Mouse (Mus musculus) lung, postnatal 14 days (tissue): ENCODE measurements around the gene Hsp90ab1.

ENCODE experiments used
- DNase-seq: peaks from one replicate; pipeline ENCODE4 v3.0.0; 2021

Gene Hsp90ab1

GRCm38 (mm10) chr17:45595736-45596390, 22.8 kb upstream of the Hsp90ab1 start:
- no peak for DNase-seq

- peak; percentile 82 for DNase-seq
Observed at GRCm38 (mm10) chr17:45594881-45595735, 22.0 kb upstream of the Hsp90ab1 start.

- no peak for DNase-seq
Observed at GRCm38 (mm10) chr17:45594195-45594594, 21.1 kb upstream of the Hsp90ab1 start.

- DNase-seq, result no peak
Observed at GRCm38 (mm10) chr17:45593479-45593878, 20.4 kb upstream of the Hsp90ab1 start.

GRCm38 (mm10) chr17:45592606-45593431, 19.7 kb upstream of the Hsp90ab1 start:
- DNase-seq, result peak; percentile 57

- no peak for DNase-seq
Observed at GRCm38 (mm10) chr17:45591701-45592605, 18.9 kb upstream of the Hsp90ab1 start.

- no peak for DNase-seq
Observed at GRCm38 (mm10) chr17:45590410-45590809, 17.3 kb upstream of the Hsp90ab1 start.

- DNase-seq, result no peak
Observed at GRCm38 (mm10) chr17:45589844-45590243, 16.8 kb upstream of the Hsp90ab1 start.

GRCm38 (mm10) chr17:45589236-45589635, 16.2 kb upstream of the Hsp90ab1 start:
- DNase-seq, result no peak

- no peak for DNase-seq
Observed at GRCm38 (mm10) chr17:45588370-45588769, 15.3 kb upstream of the Hsp90ab1 start.

- no peak for DNase-seq
Observed at GRCm38 (mm10) chr17:45586449-45586837, 13.4 kb upstream of the Hsp90ab1 start.

GRCm38 (mm10) chr17:45585725-45586448, 12.8 kb upstream of the Hsp90ab1 start:
- DNase-seq, result no peak

- DNase-seq, result peak; percentile 83
Observed at GRCm38 (mm10) chr17:45584939-45585678, 12.0 kb upstream of the Hsp90ab1 start.

- peak; percentile 88 for DNase-seq
Observed at GRCm38 (mm10) chr17:45584096-45584896, 11.2 kb upstream of the Hsp90ab1 start.

- DNase-seq, result no peak
Observed at GRCm38 (mm10) chr17:45582715-45583355, 9.8 kb upstream of the Hsp90ab1 start.

- DNase-seq, result no peak
Observed at GRCm38 (mm10) chr17:45582188-45582587, 9.1 kb upstream of the Hsp90ab1 start.

- peak; percentile 78 for DNase-seq
Observed at GRCm38 (mm10) chr17:45581567-45581983, 8.5 kb upstream of the Hsp90ab1 start.

- DNase-seq, result no peak
Observed at GRCm38 (mm10) chr17:45580958-45581477, 7.9 kb upstream of the Hsp90ab1 start.

GRCm38 (mm10) chr17:45579554-45579953, 6.5 kb upstream of the Hsp90ab1 start:
- DNase-seq, result no peak
